Mouse (Mus musculus) testis, adult 2 months (tissue): ENCODE results near the gene Lamb2. TPM values are rescaled to one million over a fixed set of nuclear protein-coding genes. Genes with fewer than 3 reads are reported as not detected.

Experiments
- H3K27ac ChIP-seq: fragments of 200-500 bp; 2 replicates; pipeline ENCODE4 v1.5.1; 2012; ENCODE audit warnings: low read depth, low read length; ENCODE audit not compliant: control insufficient read depth, insufficient read depth
- H3K27me3 ChIP-seq: fragments of 200-500 bp; 2 replicates; pipeline ENCODE4 v1.6.1; 2012; ENCODE audit warnings: mild to moderate bottlenecking, low read length, moderate library complexity; ENCODE audit not compliant: control insufficient read depth, insufficient read depth
- H3K36me3 ChIP-seq: fragments of 200-500 bp; 2 replicates; pipeline ENCODE4 v1.6.1; 2012; ENCODE audit warnings: mild to moderate bottlenecking, low read length; ENCODE audit not compliant: control insufficient read depth, insufficient read depth
- H3K4me1 ChIP-seq: fragments of 200-500 bp; 2 replicates; pipeline ENCODE4 v1.6.1; 2012; ENCODE audit warnings: low read length; ENCODE audit not compliant: control insufficient read depth, insufficient read depth
- H3K4me3 ChIP-seq: fragments of 200-500 bp; 2 replicates; pipeline ENCODE4 v1.5.1; 2012; ENCODE audit warnings: low read depth, mild to moderate bottlenecking, low read length, moderate library complexity, mixed read lengths; ENCODE audit not compliant: control insufficient read depth
- CTCF ChIP-seq: fragments of 200-500 bp; IDR thresholded peaks from 2 replicates; pipeline ENCODE4 v1.5.1; 2012; ENCODE audit warnings: low read depth, mild to moderate bottlenecking, inconsistent platforms, low read length, moderate library complexity; ENCODE audit not compliant: control insufficient read depth, insufficient read depth, insufficient replicate concordance
- POLR2A ChIP-seq: fragments of 200-500 bp; IDR thresholded peaks from 2 replicates; pipeline ENCODE4 v1.6.1; 2012; ENCODE audit warnings: low read depth, mild to moderate bottlenecking, inconsistent platforms, low read length, moderate library complexity; ENCODE audit not compliant: control insufficient read depth
- polyA plus RNA-seq: library from polyadenylated mRNA; depleted of rRNA; stranded (reverse); fragments of >200 nt; gene quantifications from 2 replicates; pipeline ENCODE4 v1.2.3, GENCODE M21; 2012

Lamb2 gene
- polyA plus RNA-seq, 1 experiment: 23.3 TPM

GRCm38 (mm10) chr9:108449860-108450259 lies 29.7 kb upstream of the Lamb2 start:
- H3K27me3 ChIP-seq: no peaks in the 10 kb centered on the region
- TF ChIP-seq CTCF (no peak), POLR2A (no peak)
- peak overlapping the region; percentile 39; the same call in 1 of the 2 replicates for H3K27ac ChIP-seq
- no peaks in the 10 kb centered on the region for H3K36me3 ChIP-seq
- H3K4me1 ChIP-seq: peaks cover 39% of the 10 kb centered on the region
- no peak overlapping the region for H3K4me3 ChIP-seq

- H3K4me1 ChIP-seq: peaks cover 32% of the 10 kb centered on the region
These were observed 29.0 kb upstream of the Lamb2 start for GRCm38 (mm10) chr9:108450292-108451169.

GRCm38 (mm10) chr9:108451170-108451493 lies 28.4 kb upstream of the Lamb2 start:
- Histone ChIP-seq H3K4me1 (peaks cover 26% of the 10 kb centered on the region), H3K4me3 (no peak overlapping the region), H3K27ac (no peak overlapping the region), H3K27me3 (no peaks in the 10 kb centered on the region), H3K36me3 (no peaks in the 10 kb centered on the region)
- TF ChIP-seq CTCF: no peak
- TF ChIP-seq POLR2A: no peak

More at GRCm38 (mm10) chr9:108450292-108451169, 29.0 kb upstream of the Lamb2 start:
- no peaks in the 10 kb centered on the region for H3K27me3 ChIP-seq
- peak overlapping the region; percentile 39; the same call in 1 of the 2 replicates for H3K27ac ChIP-seq
- H3K4me3 ChIP-seq: no peak overlapping the region
- H3K36me3 ChIP-seq: no peaks in the 10 kb centered on the region
- TF ChIP-seq CTCF: no peak
- TF ChIP-seq POLR2A: 0 out of 2 replicates have a peak, but pooled peaks have one; percentile 7

DNA sequence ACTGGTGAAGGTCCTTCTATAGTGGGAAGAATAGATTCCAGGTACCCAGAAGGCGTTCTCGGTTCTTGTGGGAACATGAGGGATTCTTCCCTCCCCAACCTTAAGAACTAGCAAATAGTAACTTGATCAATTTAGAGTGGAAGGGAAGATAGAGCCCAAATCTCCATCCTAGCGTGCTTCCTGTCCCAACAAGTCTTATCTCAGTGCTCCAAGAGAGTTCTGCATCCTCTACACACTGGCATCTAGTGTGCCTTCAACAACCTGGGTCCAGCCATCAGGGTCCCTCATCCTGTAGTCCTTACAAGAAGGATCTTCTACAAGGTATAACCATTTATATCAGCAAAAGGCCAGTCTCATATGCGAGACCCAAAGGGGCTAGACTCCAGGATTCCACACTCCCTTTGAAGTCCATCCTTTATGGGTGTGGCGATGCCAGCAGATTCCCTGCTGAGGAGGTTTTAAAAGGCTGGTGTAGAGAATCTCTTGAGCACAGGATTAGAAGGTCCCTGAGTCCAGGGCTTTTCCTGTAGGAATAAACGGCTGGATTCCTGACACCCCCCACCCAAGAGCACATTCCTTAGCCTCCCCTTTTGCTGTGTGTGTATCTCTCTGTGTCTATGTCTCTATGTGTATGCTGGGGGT lies 27.9 kb upstream of the Lamb2 start:
- Histone ChIP-seq H3K27ac (no peak overlapping the region), H3K36me3 (no peaks in the 10 kb centered on the region), H3K4me1 (peaks cover 25% of the 10 kb centered on the region), H3K4me3 (peak overlapping the region; percentile 83), H3K27me3 (no peaks in the 10 kb centered on the region)
- TF ChIP-seq CTCF (no peak), POLR2A (no peak)

DNA sequence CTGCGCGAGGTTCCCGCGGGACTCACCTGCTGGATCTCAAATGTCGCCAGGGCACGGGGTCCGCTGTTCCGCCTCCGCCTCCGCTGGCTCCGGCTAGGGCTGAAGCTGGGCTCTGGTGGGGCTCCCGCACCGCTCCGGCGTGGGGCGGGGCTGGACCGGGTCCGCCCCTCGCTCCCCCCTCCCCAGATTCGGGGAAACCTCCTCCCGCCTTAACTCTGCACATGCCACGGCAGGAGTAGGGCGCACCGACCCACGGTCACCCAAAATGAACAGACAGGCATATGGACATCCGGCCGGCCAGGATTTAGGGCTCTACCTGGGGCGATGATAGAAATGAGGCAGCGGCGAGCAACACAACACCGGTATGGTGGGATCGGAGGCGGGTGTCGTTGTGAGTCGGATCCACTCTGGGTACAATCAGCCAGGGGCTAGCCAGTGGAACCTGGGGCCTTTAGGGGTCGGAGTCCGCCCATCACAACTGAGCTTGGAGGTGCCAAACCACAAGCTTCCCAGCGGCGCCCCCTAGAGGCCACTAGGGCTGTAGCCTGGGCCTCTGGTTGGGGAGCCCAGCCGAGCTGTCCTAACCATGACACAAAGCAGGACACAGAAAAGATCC lies 27.1 kb upstream of the Lamb2 start:
- H3K4me3 ChIP-seq: peak overlapping the region; percentile 83
- no peak overlapping the region; the same call in 1 of the 2 replicates for H3K27ac ChIP-seq
- H3K36me3 ChIP-seq: no peaks in the 10 kb centered on the region
- H3K4me1 ChIP-seq: peaks cover 25% of the 10 kb centered on the region
- no peak for TF ChIP-seq POLR2A
- TF ChIP-seq CTCF: peak; percentile 76
- no peaks in the 10 kb centered on the region for H3K27me3 ChIP-seq

GRCm38 (mm10) chr9:108452911-108453310 lies 26.6 kb upstream of the Lamb2 start:
- TF ChIP-seq CTCF (no peak), POLR2A (no peak)
- H3K4me3 ChIP-seq: peak overlapping the region; percentile 22; the same call in 1 of the 2 replicates
- H3K36me3 ChIP-seq: no peaks in the 10 kb centered on the region
- peaks cover 25% of the 10 kb centered on the region for H3K4me1 ChIP-seq
- no peaks in the 10 kb centered on the region for H3K27me3 ChIP-seq
- H3K27ac ChIP-seq: no peak overlapping the region

DNA sequence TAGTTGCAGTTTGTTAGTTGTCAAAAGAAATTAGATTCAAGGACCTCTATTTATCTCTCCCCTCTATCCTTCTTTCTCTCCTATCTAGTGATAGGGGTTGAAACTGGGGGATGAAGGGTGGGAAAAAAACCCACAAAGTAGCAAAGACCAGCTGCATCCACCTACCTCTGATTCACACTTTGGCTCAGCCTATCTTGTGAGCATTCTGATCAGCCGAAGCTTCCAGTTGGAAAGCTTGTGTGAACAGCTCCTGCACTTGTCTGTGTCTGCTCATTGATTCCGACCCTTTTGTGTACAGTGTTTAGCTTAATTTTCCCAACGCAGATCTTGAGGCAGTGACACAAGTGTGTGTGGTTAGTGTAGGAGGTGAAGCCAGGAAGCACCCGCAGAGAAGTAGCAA lies 26.1 kb upstream of the Lamb2 start:
- TF ChIP-seq POLR2A (no peak), CTCF (no peak)
- Histone ChIP-seq H3K36me3 (no peaks in the 10 kb centered on the region), H3K27ac (no peak overlapping the region), H3K4me3 (no peak overlapping the region), H3K27me3 (no peaks in the 10 kb centered on the region), H3K4me1 (peaks cover 25% of the 10 kb centered on the region)
